16 mouse cellular contexts compared by ENCODE assay signal in genomic region chr19:6540191-6540590, GRCm38 (mm10). TPM values are rescaled to one million over a fixed set of nuclear protein-coding genes. Genes with fewer than 3 reads are reported as not detected.
"Had no signal": no experiment of that assay in that cellular context is flagged by ENCODE, and none has a peak within 500 bp of the region (broad histone marks: within the 10 kb centered on the region; RNA-seq: fewer than 3 reads in every experiment).

No protein-coding gene starts in this region.

- H3K4me1 ChIP-seq: limb, embryonic 15.5 days; liver, embryonic 12.5 days had no signal

- H3K4me3 ChIP-seq: limb, embryonic 15.5 days; liver, embryonic 12.5 days; neural tube, embryonic 13.5 days had no signal

- H3K9ac ChIP-seq: limb, embryonic 15.5 days; liver, embryonic 12.5 days; lung, embryonic 14.5 days; neural tube, embryonic 13.5 days had no signal

- H3K27me3 ChIP-seq: neural tube, embryonic 13.5 days had no signal

- ATAC-seq: liver, embryonic 12.5 days; midbrain, embryonic 16.5 days had no signal

- H3K36me3 ChIP-seq: limb, embryonic 15.5 days; liver, embryonic 12.5 days; neural tube, embryonic 13.5 days had no signal

- H3K4me2 ChIP-seq: limb, embryonic 15.5 days; liver, embryonic 12.5 days; lung, embryonic 14.5 days; midbrain, embryonic 11.5 days; neural tube, embryonic 13.5 days had no signal

- H3K27ac ChIP-seq: limb, embryonic 15.5 days; liver, embryonic 12.5 days; neural tube, embryonic 13.5 days had no signal

- H3K9me3 ChIP-seq: limb, embryonic 15.5 days; liver, embryonic 12.5 days; neural tube, embryonic 13.5 days had no signal

- DNase-seq: kidney, postnatal 10 days; lung, embryonic 14.5 days; lung, postnatal 10 days; lung, postnatal 4 days; retina, postnatal 1 day; right cerebral cortex, postnatal 4 days; thymus, postnatal 36 days had no signal

RNA-seq across cellular contexts. Expression of gene Slc22a12, which starts 2.6 kb away (rescaled TPM):
- polyA plus RNA-seq: limb, embryonic 11.5 days; limb, embryonic 15.5 days; liver, embryonic 12.5 days; liver, embryonic 16.5 days; lung, embryonic 14.5 days; midbrain, embryonic 11.5 days; neural tube, embryonic 13.5 days; stomach, embryonic 16.5 days; thymus, postnatal 0 days had no signal
